Mouse (Mus musculus): ENCODE measurements around the gene Cd1d1.
"Not testable (repeated sequence)": the region's sequence is repeated elsewhere in the genome, so short reads cannot be mapped to it uniquely, and the experiment has no call there.

Gene Cd1d1

DNA sequence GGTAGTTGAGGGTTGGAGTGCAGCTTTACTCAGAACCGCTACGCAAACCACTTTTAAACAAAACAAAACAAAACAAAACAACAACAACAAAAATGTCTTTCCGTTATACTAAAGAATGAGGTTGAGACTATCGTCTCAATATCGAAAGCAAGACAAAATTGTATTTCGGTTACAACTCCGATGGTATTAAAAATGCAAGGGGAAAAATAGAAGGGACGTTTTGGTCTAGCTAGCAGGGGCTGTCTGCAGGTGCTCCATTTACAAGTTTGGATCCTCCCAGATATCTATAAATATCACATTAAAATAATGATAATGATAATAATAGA lies at the start of gene Cd1d1:
Cd1d1 (minus strand) TSS at position 27 of the 326 bp plus-strand sequence.
- DNase-seq (ENCODE audit: low spot score): no peak

DNA sequence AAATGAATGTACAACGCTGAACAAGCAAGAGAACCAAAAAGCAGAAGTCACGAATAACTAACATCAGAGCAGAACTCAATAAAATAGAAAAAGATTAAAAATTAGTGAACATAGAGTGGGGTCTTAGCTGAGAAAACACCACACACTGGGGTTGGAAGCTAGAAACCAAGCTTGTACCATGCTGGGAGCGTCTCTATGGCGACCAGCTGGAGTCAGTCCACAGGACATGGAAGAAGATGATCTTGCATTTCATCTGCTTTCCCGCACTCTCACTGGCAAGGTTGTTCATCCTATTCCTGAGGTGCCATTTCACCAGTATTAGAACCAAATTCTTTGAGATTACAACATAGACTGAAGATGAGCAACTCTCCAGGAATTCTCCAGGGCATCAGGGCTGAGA lies 48.6 kb upstream of the Cd1d1 start:
- DNase-seq (ENCODE audit: low spot score): no peak

DNA sequence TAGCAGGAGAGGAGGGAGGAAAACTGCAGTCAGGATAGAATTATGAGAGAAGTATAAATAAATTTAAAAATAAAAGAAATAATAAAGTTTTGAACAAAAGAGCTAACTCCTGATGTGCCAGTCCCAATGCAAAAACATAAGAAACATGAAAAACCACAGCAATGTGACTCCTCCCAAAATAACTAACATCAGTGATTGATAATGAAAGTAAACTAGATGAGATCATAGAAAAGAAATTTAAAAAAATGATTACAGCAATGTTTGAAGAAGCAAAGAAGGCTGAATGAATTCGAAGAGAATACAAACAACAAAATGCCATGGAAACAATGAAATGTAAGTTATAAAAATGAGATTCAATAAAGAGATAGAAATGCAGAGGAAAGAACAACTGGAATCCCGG lies 42.5 kb upstream of the Cd1d1 start:
- no peak for DNase-seq (ENCODE audit: low spot score)

DNA sequence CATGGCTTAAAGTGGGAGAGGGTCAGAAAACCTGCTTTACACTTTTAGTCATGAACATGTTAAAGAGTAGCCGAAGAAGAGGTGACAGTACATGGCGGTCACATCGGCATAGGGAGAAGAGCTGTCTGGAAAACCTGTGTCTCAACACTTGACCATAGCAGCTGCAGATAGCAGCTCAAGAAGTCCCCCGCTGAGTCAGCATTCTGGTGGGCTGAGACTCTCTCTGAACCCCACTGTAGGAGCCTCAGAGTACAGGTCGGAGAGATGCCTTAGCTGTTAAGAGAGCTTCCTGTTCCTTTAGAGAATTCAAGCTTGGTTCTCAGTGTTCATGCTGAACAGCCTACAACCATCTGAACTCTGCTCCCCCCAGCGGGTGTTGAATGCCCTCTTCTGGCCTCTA lies 39.3 kb upstream of the Cd1d1 start:
- DNase-seq (ENCODE audit: low spot score): no peak

DNA sequence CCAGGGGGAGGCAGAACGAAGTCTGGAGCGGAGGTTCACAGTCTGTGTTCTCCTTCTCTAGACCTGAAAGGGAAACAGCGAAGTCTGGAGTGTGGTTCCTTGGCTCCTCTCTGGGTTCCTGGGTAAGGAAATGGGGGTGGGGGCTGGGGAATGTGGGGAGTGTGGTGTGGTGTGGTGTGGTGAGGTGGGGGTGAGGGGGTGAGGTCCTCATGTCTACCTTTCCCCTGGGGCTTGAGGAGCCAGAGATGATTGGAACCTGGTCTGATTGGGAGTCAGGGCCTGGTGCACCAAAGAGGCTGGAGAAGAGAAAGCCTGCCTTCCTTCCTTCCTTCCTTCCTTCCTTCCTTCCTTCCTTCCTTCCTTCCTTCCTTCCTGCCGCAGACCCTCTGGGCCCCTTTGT lies 34.8 kb upstream of the Cd1d1 start:
- DNase-seq (ENCODE audit: low spot score): no peak

DNA sequence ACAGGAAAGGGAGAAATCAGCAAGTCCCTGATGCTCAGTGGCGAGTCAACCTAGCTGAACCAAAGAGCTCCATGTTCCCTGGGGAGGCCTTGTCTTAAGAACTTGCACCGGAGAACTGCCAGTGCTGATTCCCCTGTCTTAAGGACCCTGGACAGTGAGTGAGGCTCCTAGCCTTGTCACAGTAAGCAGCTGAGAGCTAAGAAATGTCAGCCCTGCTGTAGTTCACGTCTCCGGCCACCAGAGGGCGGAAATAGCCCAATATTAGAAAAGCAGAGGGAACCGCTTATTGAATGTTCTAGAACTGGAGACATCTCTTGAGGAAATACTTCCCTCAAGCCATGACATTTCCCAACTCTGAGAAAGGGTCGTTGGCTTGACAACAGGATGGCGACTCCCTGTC lies 34.1 kb upstream of the Cd1d1 start:
- peak; percentile 20 for DNase-seq (ENCODE audit: low spot score)

DNA sequence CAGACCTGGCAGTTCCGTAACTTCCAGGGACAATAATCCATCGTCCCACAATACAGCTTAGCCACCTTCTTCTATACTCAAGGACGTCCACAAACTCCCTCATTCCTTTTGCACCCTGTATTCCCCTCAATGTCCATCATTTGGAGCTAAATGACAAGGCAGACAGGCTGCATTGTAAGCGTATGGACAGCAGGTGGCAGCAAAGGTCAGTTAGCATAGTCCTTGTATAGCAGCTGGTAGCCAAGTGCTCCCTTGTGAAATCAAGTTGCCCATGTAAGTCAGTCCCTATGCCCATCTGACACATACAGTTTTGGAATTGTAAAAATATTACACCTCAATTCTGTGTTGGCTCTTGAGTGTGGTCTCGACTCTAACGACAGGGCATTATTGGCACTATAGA lies 31.6 kb upstream of the Cd1d1 start:
- DNase-seq (ENCODE audit: low spot score): no peak

DNA sequence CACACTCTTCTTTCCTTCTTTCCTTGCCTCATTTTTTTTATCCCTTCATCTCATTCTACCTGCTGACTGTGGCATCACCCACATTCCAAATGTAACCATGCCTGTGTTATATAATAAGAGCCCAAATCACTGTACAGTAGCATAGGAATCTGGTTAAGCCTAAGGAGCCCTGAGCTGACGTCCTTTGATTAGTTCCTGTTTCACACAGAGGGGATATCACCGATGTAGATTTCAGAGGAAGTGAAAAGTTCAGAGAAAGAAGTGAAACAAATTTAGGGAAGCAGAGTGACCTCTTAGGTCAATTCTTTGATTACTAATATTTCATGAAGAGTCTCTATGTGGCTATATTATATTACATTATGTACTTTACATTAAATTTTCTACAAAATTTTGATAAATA lies 18.5 kb upstream of the Cd1d1 start:
- DNase-seq (ENCODE audit: low spot score): no peak

DNA sequence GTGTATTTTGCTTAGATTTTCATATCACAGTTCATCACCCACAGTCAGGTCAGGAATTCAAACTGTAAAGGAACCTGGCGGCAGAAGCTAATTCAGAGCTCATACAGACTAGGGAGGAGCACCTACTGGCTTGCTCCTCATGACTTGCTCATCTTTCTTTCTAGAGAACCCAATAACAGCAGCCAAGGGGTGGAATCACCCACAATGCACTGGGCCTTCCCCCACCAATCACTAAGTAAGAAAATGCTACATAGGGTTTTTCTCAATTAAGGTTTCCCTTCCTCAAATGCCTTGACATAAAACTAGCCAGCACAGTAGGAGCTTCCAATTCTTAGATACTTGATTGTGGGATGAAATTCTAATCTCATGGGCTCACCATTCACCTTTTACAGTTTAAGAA lies 17.8 kb upstream of the Cd1d1 start:
- no peak for DNase-seq (ENCODE audit: low spot score)

DNA sequence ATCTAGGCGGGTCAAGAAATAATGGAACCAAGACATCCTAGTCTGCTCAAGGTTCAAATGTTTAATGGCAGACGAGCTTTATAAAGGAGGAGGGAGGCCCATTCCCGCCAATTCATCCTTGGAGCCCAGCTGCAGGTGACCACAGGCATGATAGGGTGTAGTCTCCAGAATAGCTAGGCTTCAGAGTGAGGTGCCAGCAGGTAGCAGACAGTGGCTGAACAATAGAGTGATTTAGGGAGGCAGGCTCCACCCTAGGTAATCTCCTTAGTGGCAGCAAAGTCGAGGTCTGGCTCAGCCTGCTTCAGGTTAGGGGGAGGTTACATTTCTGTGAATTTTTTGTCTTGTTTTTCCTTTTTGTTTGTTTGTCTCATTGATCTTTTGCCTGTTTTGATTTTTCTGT lies 16.7 kb upstream of the Cd1d1 start:
- no peak for DNase-seq (ENCODE audit: low spot score)

DNA sequence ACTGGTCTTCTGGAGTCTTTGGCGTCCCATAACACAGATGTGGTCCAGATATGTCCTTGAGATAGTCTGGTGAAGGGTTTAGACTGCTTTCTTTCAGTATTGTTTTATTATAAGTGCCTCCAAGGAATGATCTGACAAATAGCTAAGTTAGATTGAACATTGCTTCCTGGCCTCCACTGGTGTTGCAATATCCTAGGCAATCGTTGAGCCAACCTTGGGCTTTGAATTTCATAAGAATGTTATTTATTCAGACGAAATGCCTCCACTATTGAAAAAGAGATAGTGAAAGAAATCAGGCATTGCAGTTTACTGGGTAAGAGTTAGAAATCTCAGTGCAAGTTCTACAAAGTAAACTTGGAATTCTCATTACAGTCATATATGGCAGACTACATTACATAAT lies 13.2 kb upstream of the Cd1d1 start:
- not testable (repeated sequence) for DNase-seq (ENCODE audit: low spot score)

DNA sequence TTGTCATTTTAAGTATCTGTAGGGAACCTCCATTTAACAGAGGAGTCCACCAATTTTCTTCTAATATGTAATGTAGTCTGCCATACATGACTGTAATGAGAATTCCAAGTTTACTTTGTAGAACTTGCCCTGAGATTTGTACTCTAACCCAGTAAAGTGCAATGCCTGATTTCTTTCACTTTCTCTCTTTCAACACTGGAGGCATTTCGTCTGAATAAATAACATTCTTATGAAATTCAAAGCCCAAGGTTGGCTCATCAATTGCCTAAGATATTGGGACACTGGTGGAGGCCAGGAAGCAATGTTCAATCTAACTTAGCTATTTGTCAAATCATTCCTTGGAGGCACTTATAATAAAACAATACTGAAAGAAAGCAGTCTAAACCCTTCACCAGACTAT lies 9.0 kb upstream of the Cd1d1 start:
- not testable (repeated sequence) for DNase-seq (ENCODE audit: low spot score)

DNA sequence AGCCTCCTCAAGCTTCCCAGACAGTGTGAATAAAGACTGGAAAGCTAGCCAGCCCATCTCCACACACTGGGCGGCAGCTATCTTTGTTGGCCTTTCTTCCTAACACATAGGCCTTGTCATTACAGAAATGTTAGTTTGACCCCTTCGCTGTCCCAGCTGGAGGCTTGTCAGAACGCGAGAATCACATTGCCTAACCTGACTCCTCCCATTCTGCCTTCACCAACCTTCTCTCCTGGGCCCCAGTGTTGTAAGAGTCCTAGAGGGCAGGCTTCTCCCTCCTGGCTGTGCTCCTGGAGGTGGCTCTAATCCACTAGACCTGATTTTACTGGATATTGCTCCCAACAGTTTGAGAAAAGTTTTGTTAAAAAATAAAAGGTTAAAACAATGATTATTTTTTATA lies 1.4 kb upstream of the Cd1d1 start:
- DNase-seq (ENCODE audit: low spot score): no peak

DNA sequence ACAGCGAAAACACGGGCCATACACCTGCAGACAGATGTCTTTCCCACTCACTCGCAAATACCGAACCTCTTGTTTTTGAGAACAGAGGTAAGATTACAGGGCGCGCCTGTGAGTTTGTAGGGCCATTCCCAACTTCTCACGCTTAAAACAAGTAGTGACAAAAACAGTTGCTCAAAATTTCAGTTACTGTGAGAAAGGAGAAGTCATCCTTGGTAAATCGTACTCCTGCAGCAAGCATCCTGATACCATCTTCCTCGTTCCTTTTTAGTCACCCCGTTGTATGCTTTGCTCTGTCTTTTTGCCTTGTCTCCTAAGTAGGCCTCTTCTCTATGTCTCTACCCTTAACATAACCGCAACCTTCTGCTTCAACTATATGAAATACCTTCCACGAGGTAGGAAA lies 810 bp upstream of the Cd1d1 start:
- no peak for DNase-seq (ENCODE audit: low spot score)

DNA sequence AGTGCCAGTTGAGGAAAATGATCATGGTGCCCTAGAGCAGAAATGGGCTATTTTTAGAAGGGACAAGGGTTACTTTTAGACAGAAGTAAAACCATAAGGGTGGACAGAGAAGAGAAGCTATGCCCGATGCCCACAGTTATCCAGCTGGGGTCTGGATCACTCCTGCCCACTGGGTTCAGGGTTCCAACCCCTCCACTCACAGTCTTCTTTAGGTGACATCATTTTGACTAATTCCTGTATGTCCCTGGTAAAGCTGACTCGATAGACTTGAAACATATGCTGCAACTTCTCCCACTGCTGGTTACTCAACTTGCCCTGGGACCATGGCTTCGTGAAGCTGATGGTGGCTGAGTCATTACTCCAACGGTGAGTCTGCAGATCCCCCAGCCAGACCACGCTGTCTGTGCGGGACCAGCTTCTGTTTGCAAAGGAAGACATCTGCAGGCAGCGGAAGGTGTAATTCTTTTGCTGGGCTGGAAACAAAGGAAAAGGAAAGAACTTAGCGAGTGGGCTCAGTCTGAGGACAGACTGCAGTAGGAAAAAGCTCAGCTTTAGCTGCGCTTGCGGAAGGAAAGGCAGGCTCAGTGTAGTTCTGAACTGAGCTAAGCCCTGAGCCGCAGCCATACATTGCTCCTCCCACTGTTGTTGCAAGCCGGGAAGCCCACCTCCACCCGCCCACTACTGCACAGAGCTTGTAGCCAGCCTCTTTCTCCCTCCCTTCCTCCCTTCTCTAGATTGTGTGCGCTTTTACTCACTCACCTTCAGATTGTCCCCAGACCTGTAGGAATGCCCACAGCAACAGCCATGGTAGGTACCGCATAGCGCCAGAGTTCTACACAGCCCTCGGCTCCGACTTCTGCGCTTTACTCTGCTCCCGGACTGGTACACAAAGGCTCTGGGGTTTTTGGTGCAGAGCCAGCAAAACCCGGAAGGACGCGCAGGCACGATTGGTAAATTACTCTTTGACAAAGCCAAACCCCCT lies 517 bp downstream of the Cd1d1 start:
- DNase-seq (ENCODE audit: low spot score): not testable (repeated sequence)

DNA sequence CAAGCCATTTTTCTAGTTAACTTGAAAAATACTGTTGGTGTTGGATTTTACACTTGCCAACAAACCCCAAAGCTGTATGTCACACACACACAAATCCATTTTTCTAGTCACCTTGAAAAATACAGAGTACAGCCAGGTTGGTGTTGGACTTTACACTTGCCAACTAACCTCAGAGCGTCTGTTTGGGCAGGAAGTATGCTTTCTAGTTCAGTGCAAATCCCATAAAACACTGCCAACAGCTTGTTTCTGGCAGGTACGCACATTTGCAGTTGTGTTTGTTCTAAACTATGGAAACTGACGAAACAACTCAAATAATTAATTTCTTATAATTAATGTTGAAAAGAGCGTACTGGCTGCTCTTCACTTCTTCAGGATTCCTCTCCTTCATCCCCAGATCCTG lies 3.1 kb downstream of the Cd1d1 start:
- no peak for DNase-seq (ENCODE audit: low spot score)

DNA sequence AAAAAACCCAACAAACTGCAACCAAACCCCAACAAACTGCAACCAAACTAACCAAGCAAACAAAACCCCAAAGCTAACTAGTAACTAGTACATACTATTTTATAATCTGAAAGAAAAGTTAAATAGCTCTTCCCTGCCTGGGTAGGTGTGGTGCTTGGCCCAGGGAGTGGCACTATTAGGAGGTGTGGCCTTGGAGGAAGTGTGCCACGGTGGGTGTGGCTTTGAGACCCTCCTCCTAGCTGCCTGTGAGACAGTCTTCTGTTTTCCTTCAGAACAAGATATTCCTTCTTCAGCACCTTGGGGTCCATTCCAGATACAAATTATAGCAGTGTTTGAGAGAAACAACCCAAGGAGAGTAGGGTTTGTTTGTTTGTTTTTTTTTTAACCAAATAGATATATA lies 3.9 kb downstream of the Cd1d1 start:
- no peak for DNase-seq (ENCODE audit: low spot score)

DNA sequence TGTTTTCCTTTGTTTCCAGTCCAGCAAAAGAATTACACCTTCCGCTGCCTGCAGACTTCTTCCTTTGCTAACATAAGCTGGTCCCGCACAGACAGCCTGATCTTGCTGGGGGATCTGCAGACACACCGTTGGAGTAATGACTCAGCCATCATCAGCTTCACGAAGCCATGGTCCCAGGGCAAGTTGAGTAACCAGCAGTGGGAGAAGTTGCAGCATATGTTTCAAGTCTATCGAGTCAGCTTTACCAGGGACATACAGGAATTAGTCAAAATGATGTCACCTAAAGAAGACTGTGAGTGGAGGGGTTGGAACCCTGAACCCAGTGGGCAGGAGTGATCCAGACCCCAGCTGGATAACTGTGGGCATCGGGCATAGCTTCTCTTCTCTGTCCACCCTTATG lies 12.3 kb downstream of the Cd1d1 start:
- not testable (repeated sequence) for DNase-seq (ENCODE audit: low spot score)

DNA sequence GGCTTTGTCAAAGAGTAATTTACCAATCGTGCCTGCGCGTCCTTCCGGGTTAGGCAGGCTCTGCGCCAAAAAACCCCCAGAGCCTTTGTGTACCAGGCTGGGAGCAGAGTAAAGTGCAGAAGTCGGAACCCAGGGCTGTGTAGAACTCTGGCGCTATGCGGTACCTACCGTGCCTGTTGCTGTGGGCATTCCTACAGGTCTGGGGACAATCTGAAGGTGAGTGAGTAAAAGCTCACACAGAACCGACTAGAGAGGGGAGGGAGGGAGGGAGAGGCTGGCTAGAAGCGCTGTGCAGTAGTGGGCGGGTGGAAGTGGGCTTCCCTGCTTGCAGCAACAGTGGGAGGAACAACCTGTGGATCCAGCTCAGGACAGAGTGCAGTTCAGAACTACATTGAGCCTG lies 12.8 kb downstream of the Cd1d1 start:
- no peak for DNase-seq (ENCODE audit: low spot score)

DNA sequence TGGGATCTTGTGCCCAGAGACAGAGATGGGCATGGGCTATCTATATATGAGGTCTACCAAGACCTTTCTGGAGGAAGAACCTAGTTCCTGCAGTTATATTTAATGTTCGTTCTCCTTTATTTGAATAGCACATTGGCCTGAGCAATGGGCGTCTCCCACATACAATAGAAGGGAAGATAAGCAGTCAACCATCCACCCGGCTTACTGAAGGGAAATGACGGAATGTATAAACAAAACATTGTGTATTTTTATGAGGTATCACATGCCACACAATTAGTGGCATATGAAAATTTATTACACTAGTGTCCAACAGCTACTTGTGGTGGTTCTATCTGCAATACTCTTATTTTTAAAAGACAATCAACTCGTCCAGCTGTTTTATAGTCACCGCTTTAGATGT lies 15.9 kb downstream of the Cd1d1 start:
- no peak for DNase-seq (ENCODE audit: low spot score)

DNA sequence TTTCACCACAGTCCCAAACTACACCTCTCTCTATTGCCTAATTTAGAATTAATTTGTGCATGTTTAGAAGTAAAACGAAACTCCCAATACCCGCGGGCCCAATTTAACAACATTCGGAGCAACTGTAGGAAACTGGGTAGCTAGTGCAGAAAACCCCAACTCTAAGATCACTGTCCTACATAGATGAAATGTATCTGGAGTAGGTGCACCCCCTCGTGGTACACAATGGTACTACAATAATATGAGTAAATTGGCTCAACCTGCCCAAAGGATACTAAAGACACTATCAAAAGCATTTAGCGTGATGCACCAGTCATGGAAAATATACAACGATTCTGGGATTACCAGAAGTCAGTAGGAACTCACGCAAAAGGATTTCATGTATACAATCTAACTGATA lies 22.7 kb downstream of the Cd1d1 start:
- no peak for DNase-seq (ENCODE audit: low spot score)

DNA sequence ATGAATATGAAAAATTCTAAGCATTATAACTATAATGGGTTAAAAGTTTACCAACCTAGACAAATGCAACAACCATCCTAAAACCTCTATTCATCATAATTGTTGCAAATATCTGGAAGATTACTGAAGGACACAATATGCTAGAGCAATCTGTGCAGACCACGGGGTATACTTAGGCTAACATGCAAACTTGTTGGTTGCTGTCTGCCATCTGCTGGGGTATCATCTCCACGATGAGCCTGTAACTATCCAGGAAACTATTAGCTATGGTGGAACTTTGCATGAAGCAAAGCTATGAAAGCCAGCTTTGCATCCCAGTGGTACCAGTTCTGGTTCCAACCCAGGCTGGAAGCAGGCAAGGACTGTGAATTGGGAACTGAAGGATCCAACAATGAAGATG lies 24.1 kb downstream of the Cd1d1 start:
- DNase-seq (ENCODE audit: low spot score): no peak

DNA sequence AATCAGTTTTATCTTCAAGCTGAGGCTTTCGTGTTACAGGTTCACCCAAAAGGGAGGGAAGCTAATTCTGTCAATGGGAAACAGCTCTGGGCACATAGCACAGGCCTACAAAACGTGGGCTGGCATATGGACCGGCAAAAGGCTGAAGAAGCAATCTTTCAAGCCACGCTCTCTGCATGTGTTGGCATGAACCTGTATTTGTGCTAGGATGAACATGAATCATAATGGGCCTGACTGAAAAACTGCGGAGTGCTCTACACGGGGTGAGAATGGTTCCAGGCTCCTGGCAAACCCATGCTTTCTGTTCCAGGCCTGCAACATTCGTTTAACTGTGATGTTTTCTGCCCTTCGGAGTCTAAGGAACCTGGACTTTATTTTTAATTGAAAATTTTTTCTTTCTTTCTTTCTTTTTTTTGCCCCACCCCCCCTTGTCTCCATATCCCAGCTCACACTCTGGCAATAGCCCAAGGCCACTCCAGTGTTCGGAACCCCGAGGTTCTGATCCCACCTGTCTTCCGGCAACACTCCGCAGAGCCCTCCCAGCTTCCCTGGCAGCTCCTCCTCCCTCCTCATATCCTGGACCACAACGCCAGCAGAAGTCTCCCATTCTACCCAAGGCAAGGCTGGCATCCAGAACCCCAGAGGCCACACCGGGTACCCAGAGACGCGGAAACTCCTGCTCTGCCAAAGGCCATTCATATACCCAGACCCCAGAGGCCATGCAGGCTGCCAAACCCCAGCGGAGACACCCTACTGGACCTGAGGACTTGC lies 36.4 kb downstream of the Cd1d1 start:
- no peak for DNase-seq (ENCODE audit: low spot score)

DNA sequence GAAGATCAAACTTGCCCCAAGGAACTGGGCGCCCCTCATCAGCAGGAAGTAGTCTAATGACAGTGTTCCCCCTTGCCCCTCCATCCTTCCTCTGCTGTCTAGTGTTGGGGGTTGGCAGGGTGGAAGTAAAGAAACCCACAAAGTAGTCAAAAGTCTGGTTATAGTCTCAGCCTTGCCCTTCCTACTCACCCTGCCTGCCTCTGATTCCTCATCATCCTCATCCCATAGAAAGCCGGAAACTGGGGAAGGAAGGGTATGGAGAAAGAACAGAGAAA lies 37.9 kb downstream of the Cd1d1 start:
- DNase-seq (ENCODE audit: low spot score): no peak
